Mouse (Mus musculus) embryonic facial prominence, embryonic 12.5 days (tissue): ENCODE measurements around the gene Pttg1ip. TPM values are rescaled to one million over a fixed set of nuclear protein-coding genes. Genes with fewer than 3 reads are reported as not detected.

Experiments used
- ATAC-seq: fragments of 200-750 bp; cut with Nextera tagmentation; 2 replicates; pipeline ENCODE4 v1.8.0; 2017; ENCODE audit not compliant: insufficient number of reproducible peaks, insufficient read depth, low FRiP score, low TSS enrichment
- H3K27ac ChIP-seq: fragments of 300-500 bp; sonication (generic); 2 replicates; pipeline ENCODE4 v1.5.1; 2016; ENCODE audit warnings: mild to moderate bottlenecking
- H3K27me3 ChIP-seq: fragments of 300-500 bp; sonication (generic); 2 replicates; pipeline ENCODE4 v1.6.1; 2016; ENCODE audit warnings: mild to moderate bottlenecking, moderate library complexity
- H3K36me3 ChIP-seq: fragments of 300-500 bp; sonication (generic); 2 replicates; pipeline ENCODE4 v1.6.1; 2016; ENCODE audit warnings: mild to moderate bottlenecking
- H3K4me1 ChIP-seq: fragments of 300-500 bp; sonication (generic); 2 replicates; pipeline ENCODE4 v1.6.1; 2016
- H3K4me2 ChIP-seq: fragments of 300-500 bp; sonication (generic); replicated peaks from 2 replicates; pipeline ENCODE4 v1.6.1; 2016; ENCODE audit warnings: mild to moderate bottlenecking, moderate library complexity
- H3K4me3 ChIP-seq: fragments of 300-500 bp; sonication (generic); 2 replicates; pipeline ENCODE4 v1.5.1; 2016; ENCODE audit warnings: mild to moderate bottlenecking
- H3K9ac ChIP-seq: fragments of 300-500 bp; sonication (generic); 2 replicates; pipeline ENCODE4 v1.6.1; 2016; ENCODE audit warnings: mild to moderate bottlenecking, moderate library complexity
- H3K9me3 ChIP-seq: fragments of 300-500 bp; sonication (generic); 2 replicates; pipeline ENCODE4 v1.6.1; 2016; ENCODE audit warnings: mild to moderate bottlenecking, moderate library complexity
- WGBS: fragments of 180-500 bp; shearing (Covaris S2); methylation state at CpG from one replicate; pipeline ENCODE4 v1.1.7; 2016; 5-methylcytosine and 5-hydroxymethylcytosine counted together
- polyA plus RNA-seq: library from polyadenylated mRNA; unstranded; fragments of >200 nt; fragmentation: Nextera tagmentation; extraction: Ambion mirVana; gene quantifications from 2 replicates; pipeline ENCODE4 v1.2.1, GENCODE M21; 2016

The Pttg1ip gene
- polyA plus RNA-seq, 1 experiment from 2014 or later, result 94.4 TPM

- H3K9ac ChIP-seq, result no peak overlapping the region
- 0 out of 2 replicates have a peak, but pooled peaks have one; percentile 41 for ATAC-seq
- H3K4me1 ChIP-seq, result no peaks in the 10 kb centered on the region
- H3K36me3 ChIP-seq, result peaks cover 77% of the 10 kb centered on the region
- H3K4me2 ChIP-seq, result no peak overlapping the region
- H3K27ac ChIP-seq, result no peak overlapping the region
- 79% methylated on average over 8 of the region's 8 CpGs for WGBS
- no peaks in the 10 kb centered on the region for H3K9me3 ChIP-seq
- H3K4me3 ChIP-seq, result no peak overlapping the region
- H3K27me3 ChIP-seq, result no peaks in the 10 kb centered on the region
Measured at GRCm38 (mm10) chr10:77589749-77590148, 8.2 kb downstream of the Pttg1ip start.

GRCm38 (mm10) chr10:77590812-77591211 lies 9.3 kb downstream of the Pttg1ip start:
- H3K9ac ChIP-seq, result no peak overlapping the region
- WGBS, result 41% methylated on average over 6 of the region's 6 CpGs
- no peak overlapping the region for H3K4me2 ChIP-seq
- no peaks in the 10 kb centered on the region for H3K27me3 ChIP-seq
- ATAC-seq, result peak; percentile 11; the same call in 1 of the 2 replicates
- H3K9me3 ChIP-seq, result no peaks in the 10 kb centered on the region
- H3K4me1 ChIP-seq, result no peaks in the 10 kb centered on the region
- H3K4me3 ChIP-seq, result no peak overlapping the region
- no peak overlapping the region for H3K27ac ChIP-seq
- H3K36me3 ChIP-seq, result peaks cover 87% of the 10 kb centered on the region

GRCm38 (mm10) chr10:77591546-77591945 lies 10.0 kb downstream of the Pttg1ip start:
- Histone ChIP-seq H3K4me2 (no peak overlapping the region), H3K9ac (no peak overlapping the region), H3K36me3 (peaks cover 95% of the 10 kb centered on the region), H3K27me3 (no peaks in the 10 kb centered on the region), H3K4me3 (no peak overlapping the region), H3K9me3 (no peaks in the 10 kb centered on the region), H3K27ac (no peak overlapping the region), H3K4me1 (no peaks in the 10 kb centered on the region)
- WGBS, result 82% methylated on average over 6 of the region's 6 CpGs
- ATAC-seq, result no peak

GRCm38 (mm10) chr10:77596060-77596459 lies 14.5 kb downstream of the Pttg1ip start:
- no peak overlapping the region for H3K4me2 ChIP-seq
- H3K4me1 ChIP-seq, result no peaks in the 10 kb centered on the region
- 88% methylated on average over 2 of the region's 2 CpGs for WGBS
- no peak overlapping the region for H3K27ac ChIP-seq
- H3K36me3 ChIP-seq, result peaks cover 76% of the 10 kb centered on the region
- H3K27me3 ChIP-seq, result no peaks in the 10 kb centered on the region
- no peak overlapping the region for H3K9ac ChIP-seq
- H3K9me3 ChIP-seq, result no peaks in the 10 kb centered on the region
- H3K4me3 ChIP-seq, result no peak overlapping the region
- no peak for ATAC-seq

- H3K9ac ChIP-seq, result no peak overlapping the region
- H3K27ac ChIP-seq, result no peak overlapping the region
- H3K4me1 ChIP-seq, result peaks cover 13% of the 10 kb centered on the region
- peaks cover 5% of the 10 kb centered on the region; the same call in 1 of the 2 replicates for H3K9me3 ChIP-seq
- no peak for ATAC-seq
- no peak overlapping the region for H3K4me2 ChIP-seq
- H3K27me3 ChIP-seq, result no peaks in the 10 kb centered on the region
- no peak overlapping the region for H3K4me3 ChIP-seq
- 57% methylated on average over 4 of the region's 4 CpGs for WGBS
- peaks cover 16% of the 10 kb centered on the region for H3K36me3 ChIP-seq
Measured at GRCm38 (mm10) chr10:77603021-77603420, 21.5 kb downstream of the Pttg1ip start.

- ATAC-seq, result no peak
- Histone ChIP-seq H3K4me2 (no peak overlapping the region), H3K27ac (no peak overlapping the region), H3K36me3 (peaks cover 10% of the 10 kb centered on the region; the same call in 1 of the 2 replicates), H3K4me1 (peaks cover 16% of the 10 kb centered on the region), H3K4me3 (no peak overlapping the region), H3K9me3 (peaks cover 5% of the 10 kb centered on the region; the same call in 1 of the 2 replicates), H3K9ac (no peak overlapping the region), H3K27me3 (no peaks in the 10 kb centered on the region)
- WGBS, result 88% methylated on average over 6 of the region's 6 CpGs
Measured at GRCm38 (mm10) chr10:77604111-77604510, 22.6 kb downstream of the Pttg1ip start.

GRCm38 (mm10) chr10:77604958-77605357 lies 23.4 kb downstream of the Pttg1ip start:
- Histone ChIP-seq H3K27ac (peak overlapping the region; percentile 95; the same call in 1 of the 2 replicates), H3K9ac (no peak overlapping the region), H3K36me3 (peaks cover 11% of the 10 kb centered on the region), H3K27me3 (no peaks in the 10 kb centered on the region), H3K9me3 (peaks cover 5% of the 10 kb centered on the region; the same call in 1 of the 2 replicates), H3K4me1 (peaks cover 16% of the 10 kb centered on the region), H3K4me2 (no peak overlapping the region), H3K4me3 (no peak overlapping the region)
- no peak for ATAC-seq
- 87% methylated on average over 5 of the region's 5 CpGs for WGBS

GRCm38 (mm10) chr10:77605368-77605767 lies 23.8 kb downstream of the Pttg1ip start:
- Histone ChIP-seq H3K27ac (peak overlapping the region; percentile 95), H3K36me3 (peaks cover 15% of the 10 kb centered on the region), H3K4me1 (peaks cover 16% of the 10 kb centered on the region), H3K9me3 (peaks cover 5% of the 10 kb centered on the region; the same call in 1 of the 2 replicates), H3K4me2 (peak overlapping the region; percentile 91), H3K4me3 (peak overlapping the region; percentile 74), H3K9ac (peak overlapping the region; percentile 85), H3K27me3 (no peaks in the 10 kb centered on the region)
- ATAC-seq, result 0 out of 2 replicates have a peak, but pooled peaks have one; percentile 4
- WGBS, result 39% methylated on average over 1 of the region's 1 CpGs

- Histone ChIP-seq H3K27me3 (no peaks in the 10 kb centered on the region), H3K4me2 (peak within 1 kb of the TSS; percentile 91), H3K4me3 (peak within 1 kb of the TSS; percentile 74), H3K9ac (peak within 1 kb of the TSS; percentile 85), H3K27ac (peak within 1 kb of the TSS; percentile 95), H3K4me1 (peaks cover 16% of the 10 kb centered on the region), H3K9me3 (peaks cover 5% of the 10 kb centered on the region; the same call in 1 of the 2 replicates), H3K36me3 (peaks cover 23% of the 10 kb centered on the region)
- peak; percentile 73 for ATAC-seq
- under 1% methylated on average over 105 of the region's 119 CpGs for WGBS
Measured at GRCm38 (mm10) chr10:77605908-77606826, 24.6 kb downstream of the Pttg1ip start, which contains the start of the genes Sumo3 and Gm49325. Gene Sumo3, plus strand, starts transcription at chr10:77606097. Gene Gm49325, plus strand, starts transcription at chr10:77606197.

- no peaks in the 10 kb centered on the region for H3K27me3 ChIP-seq
- WGBS, result 37% methylated on average over 7 of the region's 7 CpGs
- H3K27ac ChIP-seq, result peak overlapping the region; percentile 95; the same call in 1 of the 2 replicates
- peak overlapping the region; percentile 74 for H3K4me3 ChIP-seq
- peaks cover 30% of the 10 kb centered on the region for H3K36me3 ChIP-seq
- H3K4me2 ChIP-seq, result peak overlapping the region; percentile 91
- no peak for ATAC-seq
- H3K4me1 ChIP-seq, result peaks cover 16% of the 10 kb centered on the region
- H3K9ac ChIP-seq, result peak overlapping the region; percentile 85
- H3K9me3 ChIP-seq, result peaks cover 5% of the 10 kb centered on the region; the same call in 1 of the 2 replicates
Measured at GRCm38 (mm10) chr10:77606855-77607254, 25.3 kb downstream of the Pttg1ip start.

- Histone ChIP-seq H3K4me3 (peak overlapping the region; percentile 74), H3K27me3 (no peaks in the 10 kb centered on the region), H3K9me3 (peaks cover 5% of the 10 kb centered on the region; the same call in 1 of the 2 replicates), H3K27ac (no peak overlapping the region), H3K4me2 (peak overlapping the region; percentile 91), H3K4me1 (peaks cover 16% of the 10 kb centered on the region), H3K36me3 (peaks cover 36% of the 10 kb centered on the region), H3K9ac (0 out of 2 replicates have a peak overlapping the region, but pooled peaks have one; percentile 24)
- no peak for ATAC-seq
- WGBS, result 72% methylated on average over 5 of the region's 5 CpGs
Measured at GRCm38 (mm10) chr10:77607441-77607840, 25.9 kb downstream of the Pttg1ip start.
